Mouse (Mus musculus) liver, embryonic 14.5 days (tissue): ENCODE measurements around the gene Dnm3.

Experiments
- CTCF ChIP-seq: IDR thresholded peaks from 2 replicates; pipeline ENCODE4 v1.5.1; 2016; ENCODE audit warnings: antibody characterized with exemption, low read depth, control low read depth
- EP300 ChIP-seq: IDR thresholded peaks from 2 replicates; pipeline ENCODE4 v1.6.1; 2016; ENCODE audit warnings: antibody characterized with exemption, low read depth

- TF ChIP-seq CTCF (no peak), EP300 (no peak)
Measured at GRCm38 (mm10) chr1:162453030-162453429, 24.8 kb downstream of the Dnm3 start.
